Mouse (Mus musculus): Measurements from ENCODE around the gene Adam19.
A peak's percentile ranks its signal among the peaks of the same experiment; 100 is the strongest.

DNA sequence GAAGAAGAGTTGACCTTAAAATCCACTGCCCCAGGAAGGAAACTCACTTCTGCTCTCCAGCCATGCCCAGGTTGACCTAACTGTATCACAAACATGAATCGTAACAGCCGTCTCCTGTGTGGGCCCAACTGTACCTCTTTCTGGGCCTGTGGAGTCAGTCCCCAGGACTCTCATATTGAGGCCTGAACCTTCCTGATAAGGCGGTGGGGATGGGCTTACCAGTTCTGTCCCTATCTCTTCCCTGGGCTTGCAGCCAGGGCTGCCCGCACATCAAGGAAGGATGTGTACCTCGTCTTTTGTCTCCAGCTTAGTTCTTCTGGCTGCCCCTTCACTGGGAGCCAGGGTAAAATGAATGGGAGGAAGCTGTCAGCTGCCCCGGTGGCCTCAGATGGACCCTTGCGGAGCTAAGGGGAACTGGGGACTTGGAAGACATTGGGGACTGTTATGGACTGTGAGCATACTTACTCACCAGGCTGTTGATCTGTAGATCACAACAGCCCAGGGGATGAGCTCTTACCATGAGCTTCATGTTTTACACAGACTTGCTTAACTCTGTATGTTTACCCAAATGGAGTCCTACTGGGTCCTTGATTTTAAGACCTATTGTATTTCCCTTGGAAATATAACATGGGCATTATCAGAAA is 22.1 kb downstream of the Adam19 start:
- 0 out of 2 replicates have a peak, but pooled peaks have one; percentile 1 for TF ChIP-seq CTCF (IDR thresholded peaks at IDR 0.05; ENCODE audit: low read depth)
- peak; percentile 58; the same call in 1 of the 2 replicates for TF ChIP-seq EP300 (IDR thresholded peaks at IDR 0.05; ENCODE audit: low read depth)
